Mouse (Mus musculus) embryonic fibroblast, embryonic 13.5 days (primary cell): ENCODE results near the gene Plxnc1.

ENCODE experiments used
- CTCF ChIP-seq: IDR thresholded peaks from 2 replicates; pipeline ENCODE4 v1.5.1; 2011; ENCODE audit warnings: mild to moderate bottlenecking, control low read depth, low read length, moderate library complexity, borderline replicate concordance; ENCODE audit not compliant: insufficient read depth
- POLR2A ChIP-seq: IDR thresholded peaks from 2 replicates; pipeline ENCODE4 v1.6.1; 2011; ENCODE audit warnings: low read depth, mild to moderate bottlenecking, control low read depth, low read length, moderate library complexity

DNA sequence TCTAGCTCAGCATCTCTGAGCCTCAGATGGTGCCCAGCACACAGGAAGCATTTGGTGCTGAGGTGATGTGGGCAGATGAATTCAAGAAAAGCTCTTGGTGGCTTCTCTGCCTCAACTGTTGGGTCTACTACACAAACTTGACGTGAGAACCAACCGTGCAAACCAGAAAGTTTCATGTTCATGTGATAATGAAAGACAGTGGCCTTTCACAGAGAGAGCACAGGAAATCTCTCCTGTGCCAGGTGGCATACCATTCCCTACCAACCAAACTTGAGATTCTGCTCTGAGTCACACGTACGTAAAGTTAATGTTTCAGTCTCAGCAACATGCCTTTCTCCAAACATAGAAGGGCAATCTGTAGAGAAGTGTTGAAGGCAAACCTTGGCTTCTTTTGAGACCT, 83.8 kb downstream of the Plxnc1 start:
- no peak for TF ChIP-seq CTCF
- no peak for TF ChIP-seq POLR2A
